Mouse (Mus musculus): Measurements from ENCODE around the gene Myom3. TPM values are rescaled to one million over a fixed set of nuclear protein-coding genes. Genes with fewer than 3 reads are reported as not detected.

The Myom3 gene
- polyA plus RNA-seq (2012; rRNA removed), result 0.69 and 0.71 TPM in 2 replicates

DNA sequence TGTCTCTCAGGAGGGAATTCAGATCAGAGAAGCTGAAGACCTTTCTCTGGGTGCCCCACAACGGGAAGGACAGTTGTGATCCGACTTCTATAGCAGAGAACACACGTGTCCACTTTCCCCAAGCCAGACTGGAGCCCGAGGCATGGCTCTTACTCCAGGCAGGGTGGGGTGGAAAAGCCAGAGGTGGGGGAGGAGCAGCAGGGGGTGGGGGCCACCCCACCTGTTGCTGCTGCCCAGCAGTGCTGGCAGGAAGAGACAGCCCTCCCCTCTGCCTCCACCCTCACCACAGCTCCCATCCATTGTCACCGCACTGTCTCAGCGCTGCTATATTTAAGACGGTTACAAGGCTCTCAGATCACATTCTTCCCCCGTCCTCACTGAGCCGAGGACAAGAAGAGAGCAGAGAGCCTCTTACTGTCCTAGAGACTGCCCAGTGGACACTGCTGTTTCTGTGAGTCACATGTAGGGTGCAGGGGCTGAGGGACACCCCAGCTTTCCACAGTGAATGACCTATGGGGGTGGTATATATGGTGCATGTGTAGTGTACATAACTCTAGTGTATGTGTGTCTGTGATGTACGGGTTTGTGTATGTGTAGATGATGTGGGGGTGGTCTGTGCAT, at the start of gene Myom3:
TSS of gene Myom3 (plus strand) at position 360 of the 621 bp plus-strand sequence.

DNA sequence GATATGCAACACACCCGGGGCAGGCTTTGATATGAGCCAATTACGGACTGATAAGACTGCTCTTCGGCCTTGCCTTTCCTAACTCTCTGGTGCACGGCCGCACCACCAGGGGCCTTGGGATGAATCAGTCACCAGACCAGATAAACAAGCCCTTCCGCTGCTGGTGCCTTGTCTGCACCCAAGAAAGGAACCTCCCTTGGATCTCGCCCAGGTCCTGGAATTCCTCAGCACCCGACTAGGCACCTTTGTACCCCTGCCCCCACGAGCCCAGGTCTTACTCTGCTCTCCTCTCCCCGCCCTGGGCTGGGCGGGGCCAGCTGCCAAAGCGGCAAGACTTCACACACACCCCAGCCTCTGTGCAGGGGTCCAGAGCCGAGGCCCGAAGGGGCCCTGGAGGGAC, 31.7 kb upstream of the Myom3 start, which contains the start of gene Il22ra1:
TSS of gene Il22ra1 (plus strand) at position 356 of the 400 bp plus-strand sequence.

DNA sequence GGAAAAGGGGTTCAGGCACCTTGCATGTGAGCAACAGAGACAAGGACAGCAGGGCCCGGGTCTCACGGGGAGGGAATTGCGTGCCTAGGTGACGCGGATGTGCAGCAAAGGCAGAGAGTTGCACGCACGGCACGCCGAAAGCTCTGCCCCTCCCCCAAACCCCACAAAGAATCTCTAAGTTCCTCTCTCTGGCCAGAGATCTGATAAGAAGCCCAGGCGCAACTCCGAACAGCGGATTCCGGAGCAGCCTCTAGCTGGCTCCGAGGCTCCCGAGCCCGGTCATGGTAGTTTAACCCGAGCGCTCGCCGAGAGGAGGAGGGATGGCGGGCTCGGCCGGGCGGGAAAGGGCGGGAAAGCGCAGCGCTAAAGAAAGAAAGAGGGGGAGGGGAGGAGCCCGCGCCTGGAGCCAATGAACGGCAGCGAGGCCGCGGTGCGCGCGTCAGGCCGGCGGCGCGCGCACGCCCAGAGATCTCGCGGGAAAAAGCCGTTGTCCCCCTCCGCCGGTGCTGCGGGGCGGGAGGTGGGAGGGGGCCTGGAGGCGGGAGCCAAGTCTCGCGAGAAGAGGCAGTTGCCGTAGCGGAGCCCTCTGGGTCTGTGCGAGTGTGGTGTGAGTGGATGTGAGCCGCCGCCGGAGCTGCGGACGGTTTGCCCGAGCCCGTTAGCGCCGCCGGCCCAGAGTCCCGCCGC, 96.2 kb downstream of the Myom3 start, which contains the start of gene Srsf10:
TSS of gene Srsf10 (plus strand) at position 212 of the 687 bp plus-strand sequence.

Other genes with a start within 250 kb of the Myom3 start
- gene Grhl3, start 186.1 kb upstream of the Myom3 start, polyA plus RNA-seq (2012; rRNA removed), result 0.23 and 0.41 TPM in 2 replicates
- 6.6 and 6.8 TPM in 2 replicates for gene Ifnlr1, start 73.4 kb upstream of the Myom3 start, polyA plus RNA-seq (2012; rRNA removed)
- gene Il22ra1, start 31.5 kb upstream of the Myom3 start, polyA plus RNA-seq (2012; rRNA removed), result 45.9 and 60.2 TPM in 2 replicates
- 57.4 and 111 TPM in 2 replicates for gene Srsf10, start 96.0 kb downstream of the Myom3 start, polyA plus RNA-seq (2012; rRNA removed)
- gene Pnrc2, start 114.1 kb downstream of the Myom3 start, polyA plus RNA-seq (2012; rRNA removed), result 11.0 and 13.8 TPM in 2 replicates
- 1.0 and 1.1 TPM in 2 replicates for gene Cnr2, start 135.7 kb downstream of the Myom3 start, polyA plus RNA-seq (2012; rRNA removed)
- 184 and 185 TPM in 2 replicates for gene Fuca1, start 161.0 kb downstream of the Myom3 start, polyA plus RNA-seq (2012; rRNA removed)
- 102 and 115 TPM in 2 replicates for gene Hmgcl, start 186.7 kb downstream of the Myom3 start, polyA plus RNA-seq (2012; rRNA removed)
- 356 and 461 TPM in 2 replicates for gene Gale, start 204.0 kb downstream of the Myom3 start, polyA plus RNA-seq (2012; rRNA removed)
- 261 and 282 TPM in 2 replicates for gene Lypla2, start 212.9 kb downstream of the Myom3 start, polyA plus RNA-seq (2012; rRNA removed)
- 89.3 and 109 TPM in 2 replicates for gene Pithd1, start 227.5 kb downstream of the Myom3 start, polyA plus RNA-seq (2012; rRNA removed)

All from colon, adult 2 months (tissue).